Comparison of ENCODE assay signal across 8 mouse cellular contexts in the genomic region with DNA sequence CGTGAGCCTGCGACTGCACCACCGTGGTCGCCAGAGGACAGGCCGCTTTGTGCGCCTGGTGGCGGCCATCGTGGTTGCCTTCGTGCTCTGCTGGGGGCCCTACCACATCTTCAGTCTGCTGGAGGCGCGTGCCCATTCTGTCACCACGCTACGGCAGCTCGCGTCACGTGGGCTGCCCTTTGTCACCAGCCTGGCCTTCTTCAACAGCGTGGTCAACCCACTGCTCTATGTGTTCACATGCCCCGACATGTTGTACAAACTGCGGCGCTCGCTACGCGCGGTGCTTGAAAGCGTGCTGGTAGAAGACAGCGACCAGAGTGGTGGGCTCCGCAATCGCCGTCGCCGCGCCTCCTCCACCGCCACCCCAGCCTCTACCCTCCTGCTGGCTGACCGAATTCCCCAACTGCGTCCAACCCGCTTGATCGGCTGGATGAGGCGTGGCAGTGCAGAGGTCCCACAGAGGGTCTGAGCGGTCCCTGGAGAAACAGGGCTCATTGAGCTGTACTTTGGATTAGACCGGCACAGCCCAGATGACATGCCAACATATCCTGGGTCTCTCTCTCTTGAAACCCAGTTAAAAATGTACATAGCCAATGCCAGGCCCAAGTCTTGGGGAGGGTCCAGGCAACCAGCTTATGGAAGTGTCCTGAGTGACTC. TPM values are rescaled to one million over a fixed set of nuclear protein-coding genes. Genes with fewer than 3 reads are reported as not detected.
A peak's percentile ranks its signal among the peaks of the same experiment; 100 is the strongest.
DNase-seq lines count a peak whose midpoint lies in the region; ATAC-seq lines count a peak whose summit lies in the region.

No protein-coding gene starts in this region.

- H3K36me3 ChIP-seq in kidney, embryonic 16.5 days (ENCODE audit: insufficient read depth, low read length) = peaks cover 34% of the 10 kb centered on the region
- peaks cover 36% of the 10 kb centered on the region for H3K36me3 ChIP-seq in forebrain, embryonic 14.5 days (ENCODE audit: control insufficient read depth, insufficient read depth, low read length)

- 3% methylated on average over 40 of the region's 40 CpGs for WGBS in kidney, embryonic 16.5 days
- 2% methylated on average over 40 of the region's 40 CpGs for WGBS in forebrain, embryonic 14.5 days

- peaks cover 9% of the 10 kb centered on the region; the same call in 1 of the 2 replicates for H3K4me1 ChIP-seq in kidney, embryonic 16.5 days (ENCODE audit: insufficient read depth, low read length)
- H3K4me1 ChIP-seq in forebrain, embryonic 14.5 days (ENCODE audit: control insufficient read depth, insufficient read depth, low read length) = peaks cover 9% of the 10 kb centered on the region; the same call in 1 of the 2 replicates

- H3K4me3 ChIP-seq in kidney, embryonic 16.5 days (ENCODE audit: low read length) = peak overlapping the region; percentile 44
- H3K4me3 ChIP-seq in forebrain, embryonic 14.5 days (ENCODE audit: low read depth, low read length) = peak overlapping the region; percentile 37

- H3K27ac ChIP-seq in kidney, embryonic 16.5 days (ENCODE audit: low read length) = no peak overlapping the region
- H3K27ac ChIP-seq in forebrain, embryonic 14.5 days (ENCODE audit: low read depth, low read length) = 0 out of 2 replicates have a peak overlapping the region, but pooled peaks have one; percentile 66

- H3K4me2 ChIP-seq in kidney, embryonic 16.5 days (replicated peaks; ENCODE audit: low read depth, low read length) = peak overlapping the region; percentile 81
- peak overlapping the region; percentile 84 for H3K4me2 ChIP-seq in forebrain, embryonic 14.5 days (ENCODE audit: low read length)

- H3K9ac ChIP-seq in kidney, embryonic 16.5 days (replicated peaks; ENCODE audit: low read length) = peak overlapping the region; percentile 64
- peak overlapping the region; percentile 68 for H3K9ac ChIP-seq in forebrain, embryonic 14.5 days (ENCODE audit: low read length)

- peak; percentile 73 for ATAC-seq in kidney, embryonic 16.5 days (ENCODE audit: low FRiP score, low TSS enrichment)
- ATAC-seq in forebrain, embryonic 14.5 days = peak; percentile 84

- no peaks in the 10 kb centered on the region for H3K27me3 ChIP-seq in kidney, embryonic 16.5 days (ENCODE audit: insufficient read depth, low read length)
- 0 out of 2 replicates have a peak, but pooled peaks cover 3% of the 10 kb centered on the region for H3K27me3 ChIP-seq in forebrain, embryonic 14.5 days (replicated peaks; ENCODE audit: control insufficient read depth, insufficient read depth, low read length)

- no peaks in the 10 kb centered on the region for H3K9me3 ChIP-seq in kidney, embryonic 16.5 days (ENCODE audit: low read length)
- no peaks in the 10 kb centered on the region for H3K9me3 ChIP-seq in forebrain, embryonic 14.5 days (replicated peaks; ENCODE audit: control insufficient read depth, low read length)

- DNase-seq in kidney, adult 9 months = no peak
- DNase-seq in adrenal gland, postnatal 36 days = peak; percentile 38 to 51
- DNase-seq in forebrain, embryonic 14.5 days (ENCODE audit: low spot score) = peak; percentile 69
- peak; percentile 25 for DNase-seq in liver
- DNase-seq in retina, embryonic 14.5 days (ENCODE audit: low spot score) = peak; percentile 72
- DNase-seq in left cerebral cortex, adult 9 months (ENCODE audit: low spot score in 2 of 2) = no peak
- no peak for DNase-seq in c-Kit-positive CD71-positive TER-119-positive erythroid progenitor cells, embryonic 14.5 days (ENCODE audit: low spot score)

RNA-seq across cellular contexts. Expression of gene Ptgdr2, which starts 4.0 kb away (rescaled TPM):
- polyA plus RNA-seq in kidney, embryonic 16.5 days (2015; fragmentation: Nextera tagmentation; extraction: Ambion mirVana) = 0.10 TPM in 1 of 2 replicates, not detected in the other
- not detected for total RNA-seq in adrenal gland, postnatal 36 days (2021)
- 0.16 and 0.18 TPM in 2 replicates for polyA plus RNA-seq in forebrain, embryonic 14.5 days (2014; fragmentation: Nextera tagmentation; extraction: Ambion mirVana)

RNA-seq across cellular contexts. Expression of gene Ccdc86, which starts 8.1 kb away (rescaled TPM):
- polyA plus RNA-seq in kidney, embryonic 16.5 days (2015; fragmentation: Nextera tagmentation; extraction: Ambion mirVana) = 32.2 and 33.5 TPM in 2 replicates
- total RNA-seq in adrenal gland, postnatal 36 days (2021) = 10 to 100 TPM; 16.8 to 18.4 TPM
- 12.1 and 15.0 TPM in 2 replicates for polyA plus RNA-seq in forebrain, embryonic 14.5 days (2014; fragmentation: Nextera tagmentation; extraction: Ambion mirVana)

RNA-seq across cellular contexts. Expression of gene Zp1, which starts 20.5 kb away (rescaled TPM):
- polyA plus RNA-seq in kidney, embryonic 16.5 days (2015; fragmentation: Nextera tagmentation; extraction: Ambion mirVana) = not detected in 2 replicates
- not detected for total RNA-seq in adrenal gland, postnatal 36 days (2021)
- polyA plus RNA-seq in forebrain, embryonic 14.5 days (2014; fragmentation: Nextera tagmentation; extraction: Ambion mirVana) = 0.99 TPM in 1 of 2 replicates, not detected in the other

RNA-seq across cellular contexts. Expression of gene Ms4a10, which starts 33.5 kb away (rescaled TPM):
- polyA plus RNA-seq in kidney, embryonic 16.5 days (2015; fragmentation: Nextera tagmentation; extraction: Ambion mirVana) = not detected in 2 replicates
- 10 to 100 TPM in 1 of 2 experiments, under 1 TPM in 1; 0.73 to 23.5 TPM for total RNA-seq in adrenal gland, postnatal 36 days (2021)
- not detected in 2 replicates for polyA plus RNA-seq in forebrain, embryonic 14.5 days (2014; fragmentation: Nextera tagmentation; extraction: Ambion mirVana)

RNA-seq across cellular contexts. Expression of gene Prpf19, which starts 45.9 kb away (rescaled TPM):
- 47.6 and 51.3 TPM in 2 replicates for polyA plus RNA-seq in kidney, embryonic 16.5 days (2015; fragmentation: Nextera tagmentation; extraction: Ambion mirVana)
- total RNA-seq in adrenal gland, postnatal 36 days (2021) = 100 to 1,000 TPM; 122 to 188 TPM
- polyA plus RNA-seq in forebrain, embryonic 14.5 days (2014; fragmentation: Nextera tagmentation; extraction: Ambion mirVana) = 44.2 and 45.5 TPM in 2 replicates

Comparison
In these comparisons a context has a peak if more than half of its experiments do, and no peak if none do; other contexts are left out.
1. DNase-seq: peak in adrenal gland, postnatal 36 days (2 of 2), forebrain, embryonic 14.5 days (single experiment), liver (single experiment) and retina, embryonic 14.5 days (single experiment); none in kidney, adult 9 months (single experiment), left cerebral cortex, adult 9 months (0 of 2) and c-Kit-positive CD71-positive TER-119-positive erythroid progenitor cells, embryonic 14.5 days (single experiment).